Mouse (Mus musculus): Measurements from ENCODE around the gene 4930469K13Rik.

DNA sequence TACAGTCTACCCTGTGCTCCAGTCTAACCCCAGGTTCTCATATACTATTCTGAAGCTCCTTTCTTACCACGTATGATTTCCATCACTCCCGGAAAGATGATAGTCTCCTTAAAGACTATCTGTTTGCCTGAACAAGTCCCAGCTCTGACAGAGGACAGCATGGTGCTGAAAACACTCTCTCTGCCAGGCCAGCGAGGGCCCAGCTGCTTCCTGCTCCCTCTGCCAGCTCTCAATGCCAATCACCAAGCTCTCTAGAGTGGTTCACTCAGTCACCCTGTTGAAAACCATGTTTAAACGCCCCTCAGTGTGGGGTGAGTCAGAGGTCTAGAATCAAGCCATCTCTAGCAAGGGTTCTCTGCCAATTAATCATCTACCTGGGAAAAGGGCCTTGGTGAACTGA lies 170.5 kb downstream of the 4930469K13Rik start:
- TF ChIP-seq CTCF (IDR thresholded peaks at IDR 0.05; ENCODE audit: extremely low read depth, insufficient read depth, low read length): no peak
- TF ChIP-seq POLR2A (IDR thresholded peaks at IDR 0.05; ENCODE audit: extremely low read depth, insufficient read depth, low read length): no peak

Data from cortical plate, adult 2 months (tissue).